Mouse (Mus musculus): ENCODE measurements around the gene Dmd.

Dmd gene

DNA sequence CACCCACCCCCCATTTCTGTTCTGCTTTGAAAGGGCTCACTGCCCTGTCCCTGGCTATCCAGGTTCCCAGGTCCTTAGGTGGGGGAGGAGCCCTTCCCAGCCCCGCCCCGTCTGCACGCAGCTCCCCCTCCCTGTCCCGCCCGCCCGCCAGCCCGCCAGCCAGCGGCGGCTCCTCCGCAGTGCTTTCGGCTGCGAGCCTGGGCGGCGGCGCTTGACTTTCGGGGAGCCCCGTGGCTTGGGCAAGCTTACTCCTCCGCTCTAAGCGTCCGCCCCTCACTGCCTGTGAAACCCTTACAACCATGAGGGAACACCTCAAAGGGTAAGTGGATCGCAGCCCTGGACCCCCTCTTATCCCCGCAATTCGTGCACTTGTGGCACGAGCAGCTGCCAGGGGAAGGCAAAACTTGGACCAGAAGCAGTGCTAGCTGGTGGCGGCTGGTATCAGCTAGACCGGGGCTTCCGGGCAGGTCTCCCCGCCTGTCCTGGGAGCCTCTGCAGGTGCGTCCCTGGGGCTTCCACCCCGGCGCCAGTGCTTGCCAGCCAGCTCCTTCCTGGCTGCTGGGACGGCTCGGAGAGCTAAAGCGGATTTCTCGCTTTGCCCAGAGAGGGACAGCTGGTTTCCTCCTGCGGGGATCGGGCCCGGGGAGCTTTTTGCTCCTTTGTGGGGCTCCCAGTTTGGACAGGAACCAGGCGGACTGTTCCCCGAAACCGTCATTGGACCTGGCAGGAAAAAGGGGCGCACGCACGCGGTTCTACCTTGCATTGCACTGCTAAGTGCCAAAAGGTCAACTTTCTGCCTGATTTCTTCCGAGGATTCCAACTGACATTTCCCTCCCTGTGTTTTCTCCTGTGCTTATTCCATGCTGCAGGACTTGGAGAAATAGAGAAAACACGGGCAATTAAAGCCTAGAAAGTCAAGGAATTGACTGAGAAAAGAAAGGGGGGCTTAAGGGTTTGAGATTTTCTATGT is 2099.8 kb downstream of the Dmd start:
- CTCF ChIA-PET = no interaction called here

DNA sequence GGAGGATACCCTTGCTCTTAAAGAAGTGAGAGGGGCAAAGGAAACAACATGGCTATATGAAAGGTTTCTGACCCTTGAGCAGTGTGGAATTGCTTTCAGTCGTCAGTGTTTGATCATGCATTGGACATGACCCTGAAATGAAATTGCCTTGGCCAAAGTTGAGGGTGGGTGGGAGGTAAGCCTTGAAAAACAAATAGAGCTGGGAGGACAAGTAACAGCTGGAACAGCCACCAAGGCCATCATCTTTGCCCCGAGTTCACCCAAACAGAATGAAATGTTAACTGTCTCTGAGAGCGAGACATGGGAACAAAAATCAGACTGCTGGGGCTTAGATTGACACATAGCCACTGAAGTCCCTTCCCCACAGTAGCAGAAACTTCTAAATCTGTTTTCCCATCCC is 2100.9 kb downstream of the Dmd start:
- CTCF ChIA-PET = no interaction called here

DNA sequence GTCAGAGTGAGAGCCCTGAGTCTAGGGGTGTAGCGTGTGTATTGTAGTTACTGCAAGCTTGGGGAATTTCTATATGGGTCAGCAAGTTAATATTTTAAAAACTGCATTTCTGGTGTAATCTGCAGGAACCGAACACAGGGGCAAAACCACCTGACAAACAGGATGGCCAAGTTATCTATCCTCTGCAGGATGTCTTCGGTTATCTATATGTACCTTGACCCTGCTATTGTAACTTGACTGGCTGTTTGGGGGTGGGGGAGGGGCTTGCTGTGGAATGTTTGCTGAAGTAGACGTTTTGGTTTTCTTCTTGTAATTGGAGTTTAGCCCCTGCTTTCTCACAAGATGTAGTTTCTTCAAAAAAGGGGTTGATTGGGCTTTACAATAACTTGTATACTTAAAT is 2124.9 kb downstream of the Dmd start:
- CTCF ChIA-PET = no interaction called here

DNA sequence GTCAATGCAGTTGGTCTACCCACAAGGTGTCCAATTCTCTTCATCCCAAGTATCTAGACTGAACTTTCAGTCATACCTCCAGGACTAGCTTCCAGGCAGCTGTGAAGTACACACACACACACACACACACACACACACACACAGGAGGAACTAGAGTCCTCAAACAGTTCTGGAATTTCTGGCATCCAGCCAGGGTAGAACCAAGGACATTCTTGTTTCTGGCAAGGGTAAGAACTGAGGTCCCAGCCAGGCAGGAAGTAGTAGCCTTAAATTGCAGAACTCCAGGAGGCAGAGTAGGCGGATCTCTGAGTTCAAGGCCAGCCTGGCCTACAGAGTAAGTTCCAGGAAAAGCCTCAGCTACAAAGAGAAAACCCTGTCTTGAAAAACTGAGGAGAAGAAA is 2128.2 kb downstream of the Dmd start:
- CTCF ChIA-PET = no interaction called here

DNA sequence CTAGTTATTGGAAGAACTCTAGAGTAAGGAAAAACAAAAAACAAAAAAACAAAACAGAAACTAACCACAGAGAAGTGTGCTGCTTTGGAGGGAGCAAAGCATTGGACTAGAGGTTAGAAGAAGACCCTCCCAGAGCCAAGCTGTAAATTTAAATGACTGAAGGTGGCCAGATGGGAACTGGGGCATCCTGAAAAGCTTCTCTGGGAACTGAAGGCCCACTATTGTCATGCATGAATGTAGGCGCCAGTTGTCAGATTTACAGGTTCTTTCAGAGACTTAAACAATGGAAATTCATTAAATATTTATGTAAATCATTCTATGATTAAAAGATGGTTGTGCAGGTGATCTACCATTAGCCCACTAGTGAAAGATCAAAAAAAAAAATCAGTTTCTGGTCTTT is 2128.9 kb downstream of the Dmd start:
- CTCF ChIA-PET = no interaction called here

DNA sequence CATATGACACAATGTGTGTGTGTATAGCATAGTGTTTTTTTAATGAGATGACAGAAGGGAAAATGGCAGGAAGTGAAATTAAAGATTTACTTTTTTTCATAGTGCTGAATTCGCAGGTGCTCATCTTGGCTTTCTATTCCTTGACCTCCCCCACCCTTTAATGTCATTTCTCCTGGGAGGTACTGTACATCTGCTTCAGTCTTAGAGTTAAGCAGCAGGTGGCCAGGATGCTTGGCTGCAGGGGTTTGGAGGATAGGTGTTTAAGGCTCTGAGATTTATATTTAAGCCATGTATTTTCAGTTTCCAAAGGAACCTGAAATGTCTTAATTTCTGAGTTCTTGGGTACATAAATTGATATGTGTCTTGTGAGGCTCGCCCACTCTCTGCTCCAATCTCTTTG is 2130.5 kb downstream of the Dmd start:
- CTCF ChIA-PET = no interaction called here

DNA sequence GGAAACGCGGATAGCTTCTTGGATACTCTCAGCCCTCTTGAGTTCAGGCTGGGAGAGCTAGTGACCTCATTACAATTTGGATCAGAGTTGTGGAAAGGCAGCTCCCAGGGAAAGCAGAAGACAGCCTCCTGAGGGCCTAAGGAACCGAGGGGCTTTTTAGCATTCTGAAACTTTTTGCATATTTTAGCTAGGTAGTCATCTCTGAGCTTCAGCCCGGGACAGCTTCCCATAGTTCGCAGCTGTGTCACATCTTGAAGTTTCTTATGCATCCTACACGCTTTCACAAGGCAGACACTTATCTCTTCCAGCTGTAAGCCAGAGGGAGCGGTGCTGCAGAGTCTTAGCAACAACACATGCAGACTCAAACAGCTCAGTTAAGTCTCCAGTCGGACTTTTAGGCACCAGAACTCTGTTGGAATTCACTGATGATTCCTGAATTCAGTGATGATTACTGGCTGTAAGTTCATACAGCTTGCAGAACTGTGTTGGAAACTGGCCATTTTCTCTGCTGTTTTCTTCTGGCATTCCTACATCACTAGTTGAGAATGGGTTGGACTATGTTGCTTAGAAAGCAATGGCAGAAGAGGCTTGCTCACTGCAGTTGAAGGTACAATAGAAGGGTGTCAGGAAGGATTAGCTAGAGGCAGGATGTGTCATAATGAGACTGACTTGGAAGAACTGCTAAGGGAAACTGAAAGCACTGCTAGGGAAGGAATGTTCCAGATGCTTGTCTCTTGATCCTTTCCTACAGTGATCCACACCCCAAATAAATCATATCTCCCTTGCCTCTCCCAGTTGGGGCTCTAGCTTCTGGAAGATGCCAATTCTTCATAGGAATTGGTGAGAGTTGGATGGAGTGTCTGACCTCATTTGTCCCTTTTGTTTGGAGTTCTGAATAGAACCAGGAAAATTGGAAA is 2135.8 kb downstream of the Dmd start:
- CTCF ChIA-PET = no interaction called here

DNA sequence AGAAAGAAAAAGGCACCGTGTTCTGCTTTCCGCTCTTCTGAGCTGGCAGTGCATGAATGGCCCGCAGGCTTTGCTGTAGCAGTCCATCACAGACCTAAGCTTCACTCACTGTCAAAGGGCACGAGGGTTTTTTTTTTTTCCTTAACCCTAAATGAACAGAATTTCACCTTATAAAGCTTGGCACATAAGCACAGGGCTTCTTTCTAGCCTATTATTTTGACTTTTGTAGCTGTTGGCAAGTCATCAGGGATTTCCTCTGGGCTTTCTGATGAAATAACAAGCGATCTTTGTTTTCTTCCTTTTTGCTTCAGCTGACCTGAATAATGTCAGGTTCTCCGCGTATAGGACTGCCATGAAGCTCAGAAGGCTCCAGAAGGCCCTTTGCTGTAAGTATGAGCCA is 2140.8 kb downstream of the Dmd start:
- CTCF ChIA-PET = no interaction called here

DNA sequence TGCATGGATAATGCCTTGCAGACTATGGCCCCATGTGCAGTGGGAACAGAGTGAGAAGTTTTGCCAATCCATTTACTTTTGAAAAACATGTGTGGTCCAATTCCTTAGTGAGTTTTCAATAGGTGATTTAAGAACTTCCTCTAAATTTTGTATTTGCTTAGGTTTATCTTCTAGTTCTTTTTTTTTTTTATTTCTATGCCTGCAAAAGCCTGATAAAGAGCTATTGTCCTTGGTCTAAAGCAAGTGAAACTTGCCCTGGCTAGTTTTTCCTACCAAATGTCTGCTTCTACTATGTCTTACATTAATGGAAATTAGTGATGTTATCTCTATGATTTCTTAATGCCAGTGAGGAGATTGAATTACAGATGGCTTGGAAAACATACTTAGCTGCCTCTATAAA is 2144.7 kb downstream of the Dmd start:
- CTCF ChIA-PET = no interaction called here

DNA sequence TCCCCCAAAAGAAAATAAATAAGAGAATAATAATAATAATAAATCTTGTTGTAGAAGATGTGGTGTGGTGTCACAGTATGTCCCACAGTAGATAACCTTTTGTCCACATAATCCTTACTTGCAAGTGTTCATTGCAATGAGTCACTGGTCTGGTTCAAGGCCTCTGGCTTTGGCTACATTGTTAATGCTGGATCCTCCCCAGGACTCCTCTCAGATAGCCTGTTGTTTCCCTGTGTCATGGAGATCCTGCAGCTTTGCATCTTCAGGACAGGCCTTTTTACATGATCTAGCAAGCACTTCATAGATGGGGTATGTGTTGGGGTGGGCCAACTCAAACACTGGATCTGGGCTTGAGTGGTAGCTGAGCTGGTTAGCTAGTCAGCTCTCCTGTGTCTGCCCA is 2150.0 kb downstream of the Dmd start:
- CTCF ChIA-PET = no interaction called here

DNA sequence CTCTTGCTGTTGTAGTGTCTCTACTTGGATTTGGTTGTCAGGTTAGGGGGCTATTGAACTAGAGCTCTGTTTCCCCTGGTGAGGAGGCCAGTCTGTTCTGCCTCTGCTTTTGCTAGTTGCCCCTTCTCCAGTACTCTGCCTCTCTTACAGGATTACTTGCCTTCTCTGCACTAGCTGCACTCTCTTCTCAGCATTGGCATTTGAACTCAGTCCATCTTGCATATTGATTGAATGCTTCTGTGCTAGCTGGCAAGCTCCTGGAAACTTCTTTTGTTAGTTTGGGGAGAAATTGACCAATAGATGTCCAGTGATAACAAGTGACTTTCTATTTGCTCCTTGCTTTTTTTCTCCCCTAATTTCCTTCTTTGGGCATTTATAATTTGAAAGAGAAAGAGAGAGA is 2163.7 kb downstream of the Dmd start:
- CTCF ChIA-PET = no interaction called here

DNA sequence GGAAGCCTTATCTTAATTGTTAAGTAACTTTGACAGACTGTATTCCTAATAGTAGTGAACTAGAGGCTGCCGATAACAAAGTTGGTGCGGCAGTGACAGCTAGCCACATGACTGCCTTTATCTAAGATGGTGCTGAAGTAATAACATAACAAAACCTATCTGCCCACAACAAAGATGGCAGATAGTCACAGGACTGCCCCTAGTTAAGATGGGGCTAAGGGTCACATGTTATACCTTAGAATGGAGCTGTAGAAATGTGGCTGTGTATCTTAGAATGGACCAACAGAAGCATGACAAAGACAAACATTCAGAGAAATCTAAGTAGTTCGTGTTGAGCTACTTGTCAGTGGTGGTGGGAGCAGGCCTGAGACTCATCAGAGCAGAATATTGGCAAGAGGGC is 2184.0 kb downstream of the Dmd start:
- CTCF ChIA-PET = no interaction called here

DNA sequence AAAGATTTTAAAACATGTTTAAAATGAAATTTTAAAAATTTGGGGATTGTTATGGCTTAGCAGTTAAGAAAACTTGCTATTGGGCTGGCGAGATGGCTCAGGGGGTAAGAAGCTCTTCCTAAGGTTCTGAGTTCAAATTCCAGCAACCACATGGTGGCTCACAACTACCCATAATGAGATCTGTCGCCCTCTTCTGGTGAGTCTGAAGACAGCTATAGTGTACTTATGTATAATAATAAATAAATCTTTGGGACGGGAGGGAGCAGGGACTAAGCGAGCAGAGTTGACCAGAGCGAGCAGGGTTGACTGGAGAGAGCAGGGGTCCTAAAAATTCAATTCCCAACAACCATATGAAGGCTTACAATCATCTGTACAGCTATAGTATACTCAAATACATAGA is 2188.6 kb downstream of the Dmd start:
- CTCF ChIA-PET = no interaction called here

DNA sequence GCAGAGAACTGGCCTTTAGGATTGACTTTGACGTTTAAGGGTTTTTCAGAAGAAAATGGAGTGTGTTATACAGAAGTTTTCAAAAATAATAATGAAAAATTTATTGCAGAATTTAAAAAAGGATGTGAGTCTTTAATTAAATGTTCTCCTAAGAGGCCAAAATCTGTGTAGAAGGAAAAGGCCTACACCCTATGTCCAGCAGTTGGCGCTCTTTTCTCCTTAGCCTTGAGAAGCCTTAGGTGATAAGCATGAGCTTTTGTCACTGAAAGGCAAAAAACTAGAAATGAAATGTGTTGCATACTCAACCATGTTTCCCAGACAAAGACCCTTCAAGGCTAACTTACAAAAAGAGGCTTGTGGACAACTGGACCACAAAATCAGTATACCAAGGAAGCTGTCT is 2222.6 kb downstream of the Dmd start:
- CTCF ChIA-PET = no interaction called here

DNA sequence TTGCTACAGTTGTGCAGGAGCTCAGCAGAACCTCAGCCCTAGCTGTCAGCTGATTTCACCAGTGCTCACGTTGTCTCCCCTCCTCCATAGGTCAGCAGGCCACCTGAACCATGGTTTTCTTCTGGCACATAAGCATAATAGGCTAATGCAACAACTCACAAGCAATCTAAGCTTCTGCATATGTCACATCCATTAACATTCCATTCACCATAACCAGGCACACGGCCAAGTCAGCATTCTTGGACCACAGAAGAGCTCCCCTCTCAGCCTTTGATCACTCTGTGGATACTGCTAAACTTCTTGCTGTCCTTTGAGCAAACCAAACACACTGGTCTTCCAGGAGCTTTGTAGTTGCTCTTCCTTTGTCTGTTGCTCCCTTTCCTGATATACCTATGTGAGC is 2238.9 kb downstream of the Dmd start:
- CTCF ChIA-PET = no interaction called here

DNA sequence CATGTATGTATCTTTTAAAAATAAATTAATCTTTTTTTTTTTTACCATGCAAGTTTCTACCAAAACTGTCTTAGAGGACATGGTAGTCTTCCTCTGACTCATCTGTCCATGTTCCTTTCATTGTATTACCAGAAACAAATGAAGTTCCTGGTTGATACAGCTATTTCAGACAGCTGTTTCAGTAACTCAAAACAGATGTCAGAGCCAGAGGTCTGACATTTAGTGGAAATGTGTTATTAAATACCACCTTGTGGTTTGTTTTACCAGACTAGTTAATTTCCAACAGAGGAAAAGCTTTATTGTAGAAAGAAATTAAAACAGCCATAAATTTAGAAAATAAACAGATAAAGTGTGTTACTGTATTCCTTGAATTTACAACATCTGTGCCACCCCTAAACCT is 2245.2 kb downstream of the Dmd start:
- CTCF ChIA-PET = no interaction called here

DNA sequence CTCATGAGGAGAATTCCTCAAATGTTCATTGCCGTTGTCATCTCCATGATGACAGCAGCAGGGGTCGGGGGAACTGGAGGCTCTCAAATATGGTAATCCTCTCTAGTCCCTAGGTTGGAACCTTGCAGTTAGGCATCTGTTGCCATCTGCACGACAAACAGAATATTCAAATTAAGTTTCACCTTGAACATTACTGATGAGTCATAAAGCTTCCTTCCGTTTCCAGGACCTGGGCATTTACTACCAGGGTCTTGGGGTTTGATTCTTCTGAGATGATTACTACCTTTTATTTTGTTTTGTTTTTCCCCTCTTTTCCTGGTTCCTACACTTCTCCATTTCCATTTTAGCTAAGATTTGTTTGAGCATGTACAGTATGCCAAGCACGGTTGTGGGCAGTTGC is 2249.0 kb downstream of the Dmd start:
- CTCF ChIA-PET = no interaction called here

DNA sequence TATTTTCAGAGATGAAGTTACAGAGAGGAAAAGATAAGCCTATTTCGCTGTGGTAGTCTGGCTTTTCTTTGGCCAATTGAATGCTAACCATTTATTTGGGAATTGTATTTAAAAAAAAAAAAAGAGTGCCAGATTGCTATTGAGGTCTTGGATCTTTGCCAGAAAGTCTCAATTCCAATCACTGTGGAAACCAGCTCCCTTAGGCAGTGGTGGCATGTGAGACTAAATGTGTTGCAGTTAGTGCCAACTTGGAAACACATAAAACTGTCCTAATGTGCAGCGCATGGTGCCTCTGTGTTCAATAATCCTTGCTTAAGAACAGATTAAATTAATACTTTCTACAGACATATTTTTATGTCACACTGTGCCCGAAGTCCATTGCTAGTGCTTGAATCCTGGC is 2250.7 kb downstream of the Dmd start:
- CTCF ChIA-PET = no interaction called here

DNA sequence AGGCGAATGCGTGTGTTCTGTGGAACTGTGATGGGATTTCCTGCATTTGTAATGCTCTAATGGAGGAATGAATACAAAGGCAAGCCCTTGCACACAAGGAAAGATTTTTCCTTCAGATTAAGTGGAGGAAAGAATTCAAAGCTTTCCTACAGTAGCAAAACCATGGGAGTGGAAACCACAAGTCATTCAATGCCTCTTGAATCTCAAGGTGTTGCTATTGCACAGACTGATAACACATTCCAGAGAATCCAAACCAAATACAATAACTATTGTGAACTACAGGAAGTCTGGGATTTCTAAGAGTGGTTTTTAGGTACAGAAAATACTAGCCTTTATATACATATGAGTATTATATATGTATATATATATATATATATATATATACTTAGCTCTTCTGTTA is 2258.3 kb downstream of the Dmd start:
- CTCF ChIA-PET = no interaction called here

DNA sequence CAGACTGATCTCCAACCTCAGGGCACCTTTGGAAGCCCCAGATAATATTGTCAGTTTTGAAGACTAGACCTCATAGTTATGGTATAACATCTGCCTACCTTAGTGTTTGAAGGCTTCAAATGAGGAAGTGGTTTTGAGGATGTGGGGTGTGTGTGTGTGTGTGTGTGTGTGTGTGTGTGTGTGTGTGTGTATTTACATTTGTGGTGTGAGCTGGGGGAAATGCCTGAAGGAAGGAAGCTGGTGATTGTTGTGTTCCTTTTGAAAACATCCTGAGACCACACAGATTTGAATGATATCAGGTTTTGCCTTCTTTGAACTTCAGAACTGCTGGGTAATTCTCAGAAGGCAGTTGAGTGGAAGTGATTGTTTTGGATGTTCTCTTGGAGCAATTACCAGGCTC is 2278.2 kb downstream of the Dmd start:
- CTCF ChIA-PET = no interaction called here

DNA sequence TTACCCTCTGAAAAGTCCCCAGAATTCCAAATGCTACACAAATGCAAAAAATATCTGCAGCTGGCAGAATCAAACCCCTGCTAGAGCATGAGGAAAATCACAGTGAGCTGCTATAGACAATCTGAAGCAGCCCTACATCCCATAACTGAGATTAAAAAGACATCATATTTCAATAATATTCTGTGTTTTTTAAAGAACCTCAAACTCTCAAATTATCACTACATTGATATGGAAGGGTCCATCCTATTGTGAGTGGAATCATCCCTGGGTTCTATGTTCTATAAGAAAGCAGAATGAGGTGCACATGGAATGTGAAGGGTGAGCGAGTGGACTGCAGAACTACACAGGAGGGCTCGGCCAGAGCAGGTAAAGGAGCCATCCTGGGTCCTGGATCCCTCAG is 2300.7 kb downstream of the Dmd start, which contains the start of gene Fthl17a:
Fthl17a (plus strand) TSS at position 301 of the 400 bp plus-strand sequence.
- CTCF ChIA-PET = no interaction called here
